ENCODE assay signal across 9 mouse cellular contexts in the genomic region with DNA sequence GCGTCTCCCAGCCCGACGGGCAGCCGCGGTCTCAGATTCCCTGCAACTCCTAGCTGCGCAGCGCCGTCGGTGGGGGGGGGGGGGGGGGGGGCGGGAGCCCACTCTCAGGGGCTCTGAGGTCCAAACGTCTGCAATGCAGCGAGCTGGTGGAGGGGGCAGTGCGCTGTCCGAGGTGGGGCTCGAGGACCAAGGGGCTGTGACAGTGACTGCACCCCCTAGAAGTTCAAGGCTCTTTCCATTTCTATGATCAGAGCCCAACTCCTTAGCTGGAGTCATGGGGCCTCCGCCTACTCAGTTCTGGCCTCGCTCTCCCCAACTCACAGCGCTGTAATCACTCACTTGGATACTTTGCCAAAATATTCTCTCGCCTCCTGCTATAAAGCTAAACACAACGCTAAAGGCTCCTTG. TPM values are rescaled to one million over a fixed set of nuclear protein-coding genes. Genes with fewer than 3 reads are reported as not detected.
DNase-seq lines count a peak whose midpoint lies in the region; ATAC-seq and TF ChIP-seq lines count a peak whose summit lies in the region.
"Had no signal": no experiment of that assay in that cellular context is flagged by ENCODE, and none has a peak within 500 bp of the region (broad histone marks: within the 10 kb centered on the region; RNA-seq: fewer than 3 reads in every experiment).

No protein-coding gene starts in this region.

- no peak for DNase-seq in left cerebral cortex, adult 2 months (ENCODE audit: extremely low spot score in 1 of 2, low spot score in 2 of 2)
- DNase-seq in left cerebral cortex, postnatal 36 days (ENCODE audit: low spot score in 2 of 2): no peak
- peak; percentile 79 for DNase-seq in intestine, embryonic 14.5 days (ENCODE audit: low spot score)
- peak; percentile 22 for DNase-seq in midbrain, postnatal 0 days (ENCODE audit: low spot score)
- no peak for DNase-seq in gastrocnemius, postnatal 14 days
- no peak for DNase-seq in left cerebral cortex, adult 8-10 months (ENCODE audit: low spot score in 2 of 2)
- no peak for DNase-seq in urinary bladder, postnatal 4 days (ENCODE audit: low spot score in 2 of 2)

- no peaks in the 10 kb centered on the region for H3K36me3 ChIP-seq in embryonic facial prominence, embryonic 13.5 days
- H3K36me3 ChIP-seq in intestine, embryonic 14.5 days (ENCODE audit: control insufficient read depth, insufficient read depth, low read length): no peaks in the 10 kb centered on the region
- no peaks in the 10 kb centered on the region for H3K36me3 ChIP-seq in midbrain, postnatal 0 days (ENCODE audit: insufficient read depth, low read length)

- TF ChIP-seq CTCF in left cerebral cortex, adult 2 months (IDR thresholded peaks at IDR 0.05): no peak
- TF ChIP-seq CTCF in midbrain, postnatal 0 days (IDR thresholded peaks at IDR 0.05): no peak

- H3K4me3 ChIP-seq in left cerebral cortex, adult 2 months: peak overlapping the region; percentile 84
- H3K4me3 ChIP-seq in embryonic facial prominence, embryonic 13.5 days: peak overlapping the region; percentile 69
- peak overlapping the region; percentile 69 for H3K4me3 ChIP-seq in intestine, embryonic 14.5 days (ENCODE audit: low read depth, low read length)
- H3K4me3 ChIP-seq in midbrain, postnatal 0 days (ENCODE audit: low read depth, low read length): peak overlapping the region; percentile 80

- intact Hi-C loops in left cerebral cortex, adult 2 months (cut with DNase I): loop anchor here (2.0 kb wide), 1 partner anchor 20 kb away; no protein-coding TSS in a partner anchor
- intact Hi-C loops in left cerebral cortex, postnatal 36 days (cut with DNase I): loop anchor here (2.0 kb wide), 1 partner anchor 20 kb away; no protein-coding TSS in a partner anchor
- intact Hi-C loops in gastrocnemius, postnatal 14 days (cut with DNase I; ENCODE audit: low total_unique reads): no loop called here

- 5% methylated on average over 10 of the region's 20 CpGs for WGBS in embryonic facial prominence, embryonic 13.5 days
- 2% methylated on average over 15 of the region's 20 CpGs for WGBS in intestine, embryonic 14.5 days
- WGBS in midbrain, postnatal 0 days: 3% methylated on average over 10 of the region's 20 CpGs

- H3K27me3 ChIP-seq in embryonic facial prominence, embryonic 13.5 days: peaks cover 43% of the 10 kb centered on the region
- peaks cover 21% of the 10 kb centered on the region for H3K27me3 ChIP-seq in intestine, embryonic 14.5 days (replicated peaks; ENCODE audit: control insufficient read depth, insufficient read depth, low read length)
- H3K27me3 ChIP-seq in midbrain, postnatal 0 days (ENCODE audit: insufficient read depth, low read length): no peaks in the 10 kb centered on the region

- no peaks in the 10 kb centered on the region for H3K9me3 ChIP-seq in embryonic facial prominence, embryonic 13.5 days
- H3K9me3 ChIP-seq in intestine, embryonic 14.5 days (ENCODE audit: control insufficient read depth, low read length): no peaks in the 10 kb centered on the region
- no peaks in the 10 kb centered on the region for H3K9me3 ChIP-seq in midbrain, postnatal 0 days (ENCODE audit: low read length)

- peak overlapping the region; percentile 98 for H3K4me2 ChIP-seq in embryonic facial prominence, embryonic 13.5 days
- peak overlapping the region; percentile 100 for H3K4me2 ChIP-seq in intestine, embryonic 14.5 days (ENCODE audit: low read length)
- H3K4me2 ChIP-seq in midbrain, postnatal 0 days (ENCODE audit: low read depth, low read length, poor library complexity, severe bottlenecking): peak overlapping the region; percentile 74

- peak overlapping the region; percentile 66 for H3K9ac ChIP-seq in embryonic facial prominence, embryonic 13.5 days
- peak overlapping the region; percentile 64 for H3K9ac ChIP-seq in intestine, embryonic 14.5 days (ENCODE audit: low read length)
- H3K9ac ChIP-seq in midbrain, postnatal 0 days (replicated peaks; ENCODE audit: low read length, poor library complexity, severe bottlenecking): peak overlapping the region; percentile 93

- peak; percentile 11; the same call in 1 of the 2 replicates for ATAC-seq in embryonic facial prominence, embryonic 13.5 days (ENCODE audit: insufficient number of reproducible peaks, insufficient read depth, low FRiP score, low TSS enrichment, low read depth)
- peak; percentile 10; the same call in 1 of the 2 replicates for ATAC-seq in intestine, embryonic 14.5 days (replicated peaks; ENCODE audit: low FRiP score, low TSS enrichment, low read depth)
- no peak; the same call in 1 of the 2 replicates for ATAC-seq in midbrain, postnatal 0 days (ENCODE audit: low FRiP score)

- H3K27ac ChIP-seq in left cerebral cortex, adult 2 months: 0 out of 2 replicates have a peak overlapping the region, but pooled peaks have one; percentile 32
- no peak overlapping the region for H3K27ac ChIP-seq in embryonic facial prominence, embryonic 13.5 days
- H3K27ac ChIP-seq in intestine, embryonic 14.5 days (ENCODE audit: low read depth): 0 out of 2 replicates have a peak overlapping the region, but pooled peaks have one; percentile 34
- H3K27ac ChIP-seq in midbrain, postnatal 0 days (ENCODE audit: low read depth, low read length): peak overlapping the region; percentile 97

- peaks cover 19% of the 10 kb centered on the region for H3K4me1 ChIP-seq in embryonic facial prominence, embryonic 13.5 days
- H3K4me1 ChIP-seq in intestine, embryonic 14.5 days (replicated peaks; ENCODE audit: control insufficient read depth, insufficient read depth, low read length): peaks cover 5% of the 10 kb centered on the region; the same call in 1 of the 2 replicates
- peaks cover 10% of the 10 kb centered on the region; the same call in 1 of the 2 replicates for H3K4me1 ChIP-seq in midbrain, postnatal 0 days (ENCODE audit: insufficient read depth, low read length)

RNA-seq across cellular contexts. Expression of a gene that starts 19.5 kb away (rescaled TPM):
- total RNA-seq in left cerebral cortex, adult 2 months (2021): not detected
- total RNA-seq in left cerebral cortex, postnatal 36 days (2021): not detected
- not detected in 2 replicates for polyA plus RNA-seq in embryonic facial prominence, embryonic 13.5 days (2015; fragmentation: Nextera tagmentation; extraction: Ambion mirVana)
- polyA plus RNA-seq in intestine, embryonic 14.5 days (2014; fragmentation: Nextera tagmentation; extraction: Ambion mirVana): not detected in 2 replicates
- total RNA-seq in midbrain, postnatal 0 days (2014; rRNA removed): not detected in 2 replicates
- polyA plus RNA-seq in midbrain, postnatal 0 days (2015; fragmentation: Nextera tagmentation; extraction: Ambion mirVana): not detected in 2 replicates
- not detected for total RNA-seq in gastrocnemius, postnatal 14 days (2021)
- total RNA-seq in left cerebral cortex, adult 8-10 months (2022): not detected
- total RNA-seq: left cerebral cortex, adult 18-20 months had no signal

RNA-seq across cellular contexts. Expression of a gene that starts 51.1 kb away (rescaled TPM):
- 10 to 100 TPM; 29.6 to 32.5 TPM for total RNA-seq in left cerebral cortex, adult 2 months (2021)
- 10 to 100 TPM; 30.8 to 31.6 TPM for total RNA-seq in left cerebral cortex, postnatal 36 days (2021)
- polyA plus RNA-seq in embryonic facial prominence, embryonic 13.5 days (2015; fragmentation: Nextera tagmentation; extraction: Ambion mirVana): 115 and 120 TPM in 2 replicates
- polyA plus RNA-seq in intestine, embryonic 14.5 days (2014; fragmentation: Nextera tagmentation; extraction: Ambion mirVana): 71.5 and 90.5 TPM in 2 replicates
- 34.6 and 43.6 TPM in 2 replicates for total RNA-seq in midbrain, postnatal 0 days (2014; rRNA removed)
- polyA plus RNA-seq in midbrain, postnatal 0 days (2015; fragmentation: Nextera tagmentation; extraction: Ambion mirVana): 42.1 and 43.5 TPM in 2 replicates
- total RNA-seq in gastrocnemius, postnatal 14 days (2021): 10 to 100 TPM; 51.0 to 54.1 TPM
- total RNA-seq in left cerebral cortex, adult 8-10 months (2022): 10 to 100 TPM; 31.8 to 33.6 (median 32.6) TPM

Comparison
In these comparisons a context has a peak if more than half of its experiments do, and no peak if none do; other contexts are left out.
1. DNase-seq: peak in intestine, embryonic 14.5 days (single experiment) and midbrain, postnatal 0 days (single experiment); none in left cerebral cortex, adult 2 months (0 of 2), left cerebral cortex, postnatal 36 days (0 of 2), gastrocnemius, postnatal 14 days (single experiment), left cerebral cortex, adult 8-10 months (0 of 2) and urinary bladder, postnatal 4 days (0 of 2).
2. Peak in every context shown above with its lines, with median percentiles within 50 percentile points of each other: H3K4me3 ChIP-seq, H3K4me2 ChIP-seq and H3K9ac ChIP-seq.